Mouse (Mus musculus) kidney, adult 2 months (tissue): Measurements from ENCODE around the gene Dnajc1. TPM values are rescaled to one million over a fixed set of nuclear protein-coding genes. Genes with fewer than 3 reads are reported as not detected.

Source experiments
- DNase-seq: peaks from one replicate; pipeline ENCODE4 v3.0.0; 2021
- H3K27ac ChIP-seq: fragments of 200-500 bp; 2 replicates; pipeline ENCODE4 v1.5.1; 2012; ENCODE audit warnings: low read depth, low read length, control low read depth, inconsistent platforms; ENCODE audit not compliant: insufficient read depth
- H3K27me3 ChIP-seq: fragments of 200-500 bp; replicated peaks from 2 replicates; pipeline ENCODE4 v1.6.1; 2012; ENCODE audit warnings: mild to moderate bottlenecking, moderate library complexity, low read length, inconsistent platforms; ENCODE audit not compliant: control insufficient read depth, insufficient read depth
- H3K36me3 ChIP-seq: fragments of 200-500 bp; 2 replicates; pipeline ENCODE4 v1.6.1; 2012; ENCODE audit warnings: mild to moderate bottlenecking, moderate library complexity, low read length, inconsistent platforms; ENCODE audit not compliant: control insufficient read depth, insufficient read depth
- H3K4me1 ChIP-seq: fragments of 200-500 bp; 2 replicates; pipeline ENCODE4 v1.6.1; 2011; ENCODE audit warnings: low read length; ENCODE audit not compliant: control insufficient read depth, insufficient read depth
- H3K4me3 ChIP-seq: fragments of 200-500 bp; 2 replicates; pipeline ENCODE4 v1.5.1; 2011; ENCODE audit warnings: mild to moderate bottlenecking, low read depth, low read length, control low read depth; ENCODE audit not compliant: insufficient read depth
- CTCF ChIP-seq: fragments of 200-500 bp; conservative IDR thresholded peaks from 2 replicates; pipeline ENCODE4 v1.5.1; 2011; ENCODE audit warnings: low read depth, mild to moderate bottlenecking, control low read depth, low read length, moderate library complexity, mixed read lengths; ENCODE audit not compliant: insufficient read depth, insufficient read length
- POLR2A ChIP-seq: fragments of 200-500 bp; IDR thresholded peaks from one replicate; pipeline ENCODE4 v1.6.1; 2011; ENCODE audit warnings: low read depth, low read length, control low read depth
- WGBS: fragments of 180-500 bp; shearing (Covaris S2); methylation state at CpG from one replicate; pipeline ENCODE4 v1.1.7; 2018; 5-methylcytosine and 5-hydroxymethylcytosine counted together
- polyA plus RNA-seq: library from polyadenylated mRNA; depleted of rRNA; stranded (reverse); fragments of >200 nt; gene quantifications from 2 replicates; pipeline ENCODE4 v1.2.3, GENCODE M21; 2012

Gene Dnajc1
- polyA plus RNA-seq, 1 experiment: 10.8 TPM

DNA sequence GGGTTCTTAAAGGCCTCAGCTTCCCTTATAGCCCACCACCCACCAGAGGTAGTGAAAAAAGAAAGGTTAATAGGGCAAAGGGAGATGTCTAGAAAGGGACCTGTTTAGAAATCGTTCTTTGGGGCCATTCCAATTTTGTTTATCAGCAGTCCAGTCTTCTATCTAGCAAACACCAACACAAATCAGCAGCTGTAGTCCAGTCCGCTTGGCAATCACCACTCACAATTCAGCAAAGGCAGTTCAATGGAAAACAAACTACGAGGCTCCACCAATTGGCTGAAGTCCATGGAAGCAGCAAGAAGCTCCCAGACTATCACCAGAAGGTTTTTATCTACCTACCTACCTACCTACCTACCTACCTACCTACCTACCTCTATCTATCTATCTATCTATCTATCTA lies 236.5 kb downstream of the Dnajc1 start:
- Histone ChIP-seq H3K27ac (no peak overlapping the region), H3K4me3 (no peak overlapping the region), H3K4me1 (no peaks in the 10 kb centered on the region), H3K36me3 (peaks cover 3% of the 10 kb centered on the region), H3K27me3 (no peaks in the 10 kb centered on the region)
- no peak for DNase-seq
- TF ChIP-seq CTCF: no peak
- no peak for TF ChIP-seq POLR2A
- WGBS: 90% methylated on average over 3 of the region's 3 CpGs
